Mouse (Mus musculus) liver, embryonic 15.5 days (tissue): Measurements from ENCODE around the gene Ehd4. TPM values are rescaled to one million over a fixed set of nuclear protein-coding genes. Genes with fewer than 3 reads are reported as not detected.

Source experiments
- ATAC-seq: fragments of 200-750 bp; cut with Nextera tagmentation; 2 replicates; pipeline ENCODE4 v1.8.0; 2017; ENCODE audit warnings: moderate number of reproducible peaks, mild to moderate bottlenecking, moderate library complexity; ENCODE audit not compliant: insufficient read depth
- H3K27ac ChIP-seq: fragments of 300-500 bp; sonication (generic); replicated peaks from 2 replicates; pipeline ENCODE4 v1.5.1; 2015; ENCODE audit warnings: mild to moderate bottlenecking, inconsistent platforms
- H3K27me3 ChIP-seq: fragments of 300-500 bp; sonication (generic); 2 replicates; pipeline ENCODE4 v1.6.1; 2015; ENCODE audit warnings: mild to moderate bottlenecking, inconsistent platforms
- H3K36me3 ChIP-seq: fragments of 300-500 bp; sonication (generic); replicated peaks from 2 replicates; pipeline ENCODE4 v1.6.1; 2015; ENCODE audit warnings: moderate library complexity, mild to moderate bottlenecking, inconsistent platforms
- H3K4me1 ChIP-seq: fragments of 300-500 bp; sonication (generic); replicated peaks from 2 replicates; pipeline ENCODE4 v1.6.1; 2015; ENCODE audit warnings: inconsistent platforms
- H3K4me2 ChIP-seq: fragments of 300-500 bp; sonication (generic); 2 replicates; pipeline ENCODE4 v1.6.1; 2015; ENCODE audit warnings: moderate library complexity, mild to moderate bottlenecking, inconsistent platforms
- H3K4me3 ChIP-seq: fragments of 300-500 bp; sonication (generic); replicated peaks from 2 replicates; pipeline ENCODE4 v1.5.1; 2015; ENCODE audit warnings: mild to moderate bottlenecking, inconsistent platforms
- H3K9ac ChIP-seq: fragments of 300-500 bp; sonication (generic); 2 replicates; pipeline ENCODE4 v1.6.1; 2015; ENCODE audit warnings: moderate library complexity, mild to moderate bottlenecking, inconsistent platforms
- H3K9me3 ChIP-seq: fragments of 300-500 bp; sonication (generic); replicated peaks from 2 replicates; pipeline ENCODE4 v1.6.1; 2016; ENCODE audit warnings: inconsistent platforms
- WGBS: fragments of 180-500 bp; shearing (Covaris S2); methylation state at CpG from one replicate; pipeline ENCODE4 v1.1.7; 2015; ENCODE audit warnings: mixed read lengths; ENCODE audit not compliant: insufficient replicate concordance; 5-methylcytosine and 5-hydroxymethylcytosine counted together
- polyA plus RNA-seq: library from polyadenylated mRNA; unstranded; fragments of >200 nt; fragmentation: Nextera tagmentation; extraction: Ambion mirVana; gene quantifications from 2 replicates; pipeline ENCODE4 v1.2.1, GENCODE M21; 2015

The Ehd4 gene
- polyA plus RNA-seq, 1 experiment from 2014 or later = 23.4 TPM

- no peak overlapping the region for H3K4me2 ChIP-seq
- WGBS = 71% methylated on average over 8 of the region's 8 CpGs
- no peak overlapping the region for H3K9ac ChIP-seq
- no peak overlapping the region for H3K27ac ChIP-seq
- no peaks in the 10 kb centered on the region for H3K36me3 ChIP-seq
- no peak overlapping the region for H3K4me3 ChIP-seq
- no peak for ATAC-seq
- H3K4me1 ChIP-seq = peaks cover 21% of the 10 kb centered on the region
- H3K9me3 ChIP-seq = no peaks in the 10 kb centered on the region
- H3K27me3 ChIP-seq = no peaks in the 10 kb centered on the region
Measured at GRCm38 (mm10) chr2:120167763-120168162, 13.4 kb upstream of the Ehd4 start.

GRCm38 (mm10) chr2:120165474-120165873 lies 11.1 kb upstream of the Ehd4 start:
- no peak for ATAC-seq
- H3K27ac ChIP-seq = no peak overlapping the region
- 72% methylated on average over 10 of the region's 10 CpGs for WGBS
- no peak overlapping the region for H3K4me3 ChIP-seq
- H3K36me3 ChIP-seq = no peaks in the 10 kb centered on the region
- H3K9ac ChIP-seq = no peak overlapping the region
- peaks cover 10% of the 10 kb centered on the region; the same call in 1 of the 2 replicates for H3K4me1 ChIP-seq
- H3K27me3 ChIP-seq = no peaks in the 10 kb centered on the region
- H3K4me2 ChIP-seq = no peak overlapping the region
- no peaks in the 10 kb centered on the region for H3K9me3 ChIP-seq

- H3K9ac ChIP-seq = no peak overlapping the region
- H3K9me3 ChIP-seq = no peaks in the 10 kb centered on the region
- H3K4me2 ChIP-seq = no peak overlapping the region
- 65% methylated on average over 2 of the region's 2 CpGs for WGBS
- H3K27me3 ChIP-seq = no peaks in the 10 kb centered on the region
- peaks cover 20% of the 10 kb centered on the region for H3K4me1 ChIP-seq
- no peak overlapping the region for H3K4me3 ChIP-seq
- peak overlapping the region; percentile 31; the same call in 1 of the 2 replicates for H3K27ac ChIP-seq
- H3K36me3 ChIP-seq = no peaks in the 10 kb centered on the region
- ATAC-seq = no peak
Measured at GRCm38 (mm10) chr2:120159434-120159833, 5.0 kb upstream of the Ehd4 start.

- Histone ChIP-seq H3K9ac (no peak overlapping the region), H3K9me3 (no peaks in the 10 kb centered on the region), H3K36me3 (no peaks in the 10 kb centered on the region), H3K27me3 (no peaks in the 10 kb centered on the region), H3K4me1 (peaks cover 18% of the 10 kb centered on the region), H3K4me3 (no peak overlapping the region), H3K27ac (no peak overlapping the region), H3K4me2 (no peak overlapping the region)
- WGBS = 29% methylated on average over 1 of the region's 1 CpGs
- ATAC-seq = no peak
Measured at GRCm38 (mm10) chr2:120158846-120159245, 4.4 kb upstream of the Ehd4 start.

- no peak for ATAC-seq
- Histone ChIP-seq H3K9ac (no peak overlapping the region), H3K9me3 (no peaks in the 10 kb centered on the region), H3K4me3 (no peak overlapping the region), H3K27me3 (no peaks in the 10 kb centered on the region), H3K27ac (no peak overlapping the region), H3K36me3 (no peaks in the 10 kb centered on the region), H3K4me1 (peaks cover 21% of the 10 kb centered on the region), H3K4me2 (no peak overlapping the region)
- 30% methylated on average over 5 of the region's 5 CpGs for WGBS
Measured at GRCm38 (mm10) chr2:120158016-120158415, 3.6 kb upstream of the Ehd4 start.

- WGBS = 63% methylated on average over 2 of the region's 2 CpGs
- H3K9me3 ChIP-seq = no peaks in the 10 kb centered on the region
- H3K27me3 ChIP-seq = no peaks in the 10 kb centered on the region
- no peak overlapping the region for H3K4me2 ChIP-seq
- no peak overlapping the region for H3K9ac ChIP-seq
- H3K36me3 ChIP-seq = no peaks in the 10 kb centered on the region
- ATAC-seq = no peak
- H3K27ac ChIP-seq = no peak overlapping the region
- H3K4me1 ChIP-seq = peaks cover 24% of the 10 kb centered on the region
- H3K4me3 ChIP-seq = no peak overlapping the region
Measured at GRCm38 (mm10) chr2:120157606-120158005, 3.2 kb upstream of the Ehd4 start.

- Histone ChIP-seq H3K4me1 (peaks cover 21% of the 10 kb centered on the region), H3K36me3 (no peaks in the 10 kb centered on the region), H3K4me3 (peak overlapping the region; percentile 84), H3K4me2 (peak overlapping the region; percentile 100), H3K9me3 (no peaks in the 10 kb centered on the region), H3K9ac (peak overlapping the region; percentile 88), H3K27ac (peak overlapping the region; percentile 86), H3K27me3 (no peaks in the 10 kb centered on the region)
- under 1% methylated on average over 38 of the region's 38 CpGs for WGBS
- peak; percentile 20 for ATAC-seq
Measured at GRCm38 (mm10) chr2:120153586-120154360, 633 bp downstream of the Ehd4 start.

- peaks cover 24% of the 10 kb centered on the region for H3K4me1 ChIP-seq
- H3K36me3 ChIP-seq = no peaks in the 10 kb centered on the region
- no peak overlapping the region for H3K4me3 ChIP-seq
- no peaks in the 10 kb centered on the region for H3K9me3 ChIP-seq
- no peak overlapping the region for H3K9ac ChIP-seq
- no peak overlapping the region for H3K27ac ChIP-seq
- no peak for ATAC-seq
- no peak overlapping the region for H3K4me2 ChIP-seq
- H3K27me3 ChIP-seq = no peaks in the 10 kb centered on the region
- WGBS = 74% methylated on average over 3 of the region's 3 CpGs
Measured at GRCm38 (mm10) chr2:120150571-120150970, 3.8 kb downstream of the Ehd4 start.

GRCm38 (mm10) chr2:120149634-120150033 lies 4.8 kb downstream of the Ehd4 start:
- no peak overlapping the region for H3K4me2 ChIP-seq
- no peak overlapping the region for H3K4me3 ChIP-seq
- peaks cover 18% of the 10 kb centered on the region for H3K4me1 ChIP-seq
- no peaks in the 10 kb centered on the region for H3K27me3 ChIP-seq
- no peaks in the 10 kb centered on the region for H3K36me3 ChIP-seq
- WGBS = 76% methylated on average over 7 of the region's 7 CpGs
- no peak overlapping the region for H3K9ac ChIP-seq
- H3K9me3 ChIP-seq = no peaks in the 10 kb centered on the region
- H3K27ac ChIP-seq = no peak overlapping the region
- no peak for ATAC-seq

- no peak overlapping the region for H3K9ac ChIP-seq
- H3K36me3 ChIP-seq = no peaks in the 10 kb centered on the region
- WGBS = 57% methylated on average over 3 of the region's 3 CpGs
- H3K4me2 ChIP-seq = no peak overlapping the region
- no peak overlapping the region for H3K27ac ChIP-seq
- H3K9me3 ChIP-seq = no peaks in the 10 kb centered on the region
- no peak for ATAC-seq
- H3K4me1 ChIP-seq = peaks cover 6% of the 10 kb centered on the region; the same call in 1 of the 2 replicates
- H3K27me3 ChIP-seq = no peaks in the 10 kb centered on the region
- no peak overlapping the region for H3K4me3 ChIP-seq
Measured at GRCm38 (mm10) chr2:120147999-120148398, 6.4 kb downstream of the Ehd4 start.

- WGBS = 39% methylated on average over 2 of the region's 2 CpGs
- Histone ChIP-seq H3K36me3 (no peaks in the 10 kb centered on the region), H3K27me3 (no peaks in the 10 kb centered on the region), H3K9me3 (no peaks in the 10 kb centered on the region), H3K9ac (no peak overlapping the region), H3K4me2 (no peak overlapping the region), H3K4me1 (0 out of 2 replicates have a peak, but pooled peaks cover 4% of the 10 kb centered on the region), H3K27ac (no peak overlapping the region), H3K4me3 (no peak overlapping the region)
- no peak for ATAC-seq
Measured at GRCm38 (mm10) chr2:120147364-120147763, 7.0 kb downstream of the Ehd4 start.

GRCm38 (mm10) chr2:120146543-120146942 lies 7.9 kb downstream of the Ehd4 start:
- no peak for ATAC-seq
- Histone ChIP-seq H3K4me3 (no peak overlapping the region), H3K36me3 (no peaks in the 10 kb centered on the region), H3K4me2 (no peak overlapping the region), H3K4me1 (0 out of 2 replicates have a peak, but pooled peaks cover 4% of the 10 kb centered on the region), H3K9ac (no peak overlapping the region), H3K27me3 (no peaks in the 10 kb centered on the region), H3K27ac (no peak overlapping the region), H3K9me3 (no peaks in the 10 kb centered on the region)
- 62% methylated on average over 2 of the region's 2 CpGs for WGBS
